Mouse (Mus musculus) lung, postnatal 25 days (tissue): ENCODE results near the gene Gpha2.

ENCODE experiments used
- DNase-seq: peaks from one replicate; pipeline ENCODE4 v3.0.0; 2022; ENCODE audit warnings: low spot score

The Gpha2 gene

GRCm38 (mm10) chr19:6242281-6242680, 16.1 kb downstream of the Gpha2 start:
- peak; percentile 76 for DNase-seq

DNA sequence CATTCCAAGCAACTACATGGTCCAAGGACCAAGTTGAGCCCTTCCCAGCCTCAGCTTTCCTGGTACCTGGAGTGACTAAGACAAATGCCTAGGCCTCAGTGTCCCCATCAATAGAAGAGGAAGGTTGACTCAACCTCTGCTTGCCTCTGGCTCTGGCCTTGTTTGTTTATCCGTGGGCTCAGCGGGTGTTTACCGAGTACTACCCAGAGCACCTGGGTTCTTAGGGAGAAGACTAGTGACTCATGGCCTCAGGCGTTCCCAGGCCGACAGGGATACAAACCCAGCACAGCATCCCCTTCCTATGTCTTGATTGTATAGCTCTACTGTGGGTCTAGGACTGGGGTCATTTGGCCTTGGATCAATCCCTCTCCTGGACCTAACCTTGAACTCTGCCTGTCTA, 17.0 kb downstream of the Gpha2 start:
- DNase-seq, result no peak

- no peak for DNase-seq
Measured at GRCm38 (mm10) chr19:6245806-6246205, 19.6 kb downstream of the Gpha2 start.

DNA sequence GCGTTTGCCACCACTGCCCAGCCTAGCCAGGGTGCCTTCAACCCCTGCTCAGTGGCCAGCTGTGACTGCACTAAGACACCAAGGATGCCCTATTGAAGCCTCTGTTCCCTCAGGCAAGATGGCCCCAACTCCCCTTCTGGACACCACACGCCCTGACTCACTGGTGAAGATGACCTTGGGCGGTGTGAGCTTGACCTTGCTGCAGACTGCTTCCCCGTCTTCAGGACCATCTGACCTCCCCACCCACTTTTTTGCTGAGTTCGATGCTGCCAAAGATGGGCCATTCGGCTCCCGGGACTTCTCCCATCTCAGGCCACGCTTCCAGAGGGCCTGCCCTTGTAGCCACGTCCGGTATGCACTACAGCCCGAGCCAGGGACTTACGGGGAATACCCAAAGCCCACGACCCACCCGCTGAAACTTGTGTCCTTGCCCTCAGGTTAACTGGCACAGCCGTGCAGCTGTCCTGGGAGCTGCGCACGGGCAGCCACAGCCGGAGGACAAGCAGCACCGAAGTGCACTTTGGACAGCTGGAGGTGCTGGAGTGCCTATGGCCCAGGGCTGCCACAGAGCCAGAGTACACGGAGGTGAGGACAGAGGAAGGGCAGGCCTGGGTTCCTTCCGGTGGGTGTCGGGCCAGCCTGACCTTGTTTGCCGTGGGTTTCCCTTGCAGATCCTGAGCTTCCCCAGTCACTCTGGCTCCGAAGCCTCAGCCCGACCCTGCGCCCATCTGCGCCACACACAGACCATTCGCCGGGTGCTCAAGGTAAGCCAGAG, 21.5 kb downstream of the Gpha2 start:
- no peak for DNase-seq

GRCm38 (mm10) chr19:6253021-6253420, 26.8 kb downstream of the Gpha2 start:
- no peak for DNase-seq

DNA sequence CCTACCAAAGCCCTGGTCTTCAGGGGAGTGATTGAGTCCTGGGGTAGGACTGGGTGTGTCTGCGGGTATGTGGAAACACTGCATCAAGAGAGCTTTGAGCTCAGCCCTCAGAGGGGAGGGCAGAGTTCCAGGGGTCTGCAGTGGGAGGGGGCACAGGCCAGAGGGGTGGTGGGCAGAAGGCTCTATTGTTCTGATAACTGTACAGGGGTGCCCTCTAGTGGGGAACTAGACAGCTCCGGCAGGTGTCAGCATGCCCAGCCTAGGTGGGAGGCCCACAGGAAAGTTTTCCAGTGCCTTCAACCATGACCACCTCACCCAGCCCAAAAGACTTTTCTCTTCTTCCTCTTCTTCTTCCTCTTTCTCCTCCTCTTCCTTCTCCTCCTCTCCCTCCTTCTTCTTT, 34.2 kb downstream of the Gpha2 start:
- DNase-seq, result peak; percentile 37

DNA sequence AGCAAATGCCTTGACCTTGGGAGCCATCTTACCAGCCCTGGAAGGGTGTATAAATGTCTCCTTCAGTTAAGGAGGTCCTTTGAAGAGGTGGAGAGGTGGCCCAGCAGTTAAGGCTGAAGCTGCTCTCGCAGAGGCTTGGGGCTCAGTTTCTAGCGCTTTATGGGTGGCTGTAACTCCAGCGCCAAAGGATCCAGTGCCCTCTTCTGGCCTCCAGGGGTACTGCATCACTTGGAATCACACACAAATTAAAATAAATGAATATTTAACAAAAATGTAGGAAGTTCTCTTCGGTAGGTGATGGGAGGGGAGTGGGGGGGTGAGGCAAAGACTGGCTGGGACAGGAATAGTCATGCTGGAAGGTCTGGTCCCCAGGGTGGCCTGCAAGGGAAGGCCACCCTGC, 34.8 kb downstream of the Gpha2 start:
- DNase-seq, result no peak

GRCm38 (mm10) chr19:6261379-6261778, 35.2 kb downstream of the Gpha2 start:
- DNase-seq, result no peak

- peak; percentile 68 for DNase-seq
Measured at GRCm38 (mm10) chr19:6262222-6262621, 36.0 kb downstream of the Gpha2 start.

DNA sequence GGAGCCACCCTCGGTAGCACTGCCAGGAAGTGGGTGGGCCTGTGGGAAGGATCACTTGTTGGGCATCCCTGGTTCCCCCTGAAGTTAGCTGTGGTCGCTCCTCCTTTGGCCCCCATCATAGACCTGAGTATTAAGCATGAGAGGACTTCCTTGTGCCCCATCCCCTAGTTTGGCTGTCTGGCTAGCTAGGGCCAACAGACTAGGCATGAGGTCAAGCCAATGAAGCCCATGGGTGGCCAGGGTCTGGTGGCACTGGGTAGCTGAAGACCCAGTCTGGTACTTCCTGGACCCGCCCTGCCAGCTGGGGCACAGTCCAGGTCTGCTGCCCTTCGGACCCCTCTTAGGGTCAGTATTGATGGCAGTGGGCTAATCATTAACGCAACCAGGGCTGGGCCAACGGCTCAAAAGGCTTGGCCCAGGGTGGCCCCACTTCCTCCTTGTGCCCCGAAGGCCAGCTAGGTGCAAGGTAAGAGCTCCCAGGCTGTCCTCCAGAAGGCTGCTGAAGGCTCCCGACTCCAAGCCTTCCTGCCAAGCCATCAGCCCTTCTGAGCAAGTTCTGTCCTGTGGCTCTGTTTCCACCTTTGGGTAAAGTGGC, 36.8 kb downstream of the Gpha2 start:
- no peak for DNase-seq

DNA sequence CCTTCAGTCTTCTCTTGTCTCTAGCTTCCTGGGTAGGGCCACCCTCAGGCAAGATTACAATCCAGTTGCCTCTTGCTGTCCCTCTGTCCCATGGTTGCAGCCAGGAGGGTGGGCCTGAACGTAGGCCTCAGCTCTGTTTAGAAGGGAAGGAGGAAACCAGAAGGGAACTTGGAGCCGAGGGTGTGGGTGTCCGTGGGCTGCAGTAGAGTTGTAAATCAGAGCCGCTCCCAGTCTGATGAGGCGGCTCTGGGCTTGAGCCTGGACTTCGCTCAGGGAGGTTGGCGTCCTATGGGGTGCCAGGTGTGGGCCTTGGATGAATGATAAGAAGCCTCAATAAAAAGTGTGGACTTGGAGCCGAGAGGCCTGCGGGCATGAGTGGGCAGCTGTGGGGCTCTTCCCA, 38.0 kb downstream of the Gpha2 start:
- DNase-seq, result no peak

- DNase-seq, result no peak
Measured at GRCm38 (mm10) chr19:6264945-6265344, 38.8 kb downstream of the Gpha2 start.

GRCm38 (mm10) chr19:6265727-6266182, 39.6 kb downstream of the Gpha2 start:
- DNase-seq, result no peak

DNA sequence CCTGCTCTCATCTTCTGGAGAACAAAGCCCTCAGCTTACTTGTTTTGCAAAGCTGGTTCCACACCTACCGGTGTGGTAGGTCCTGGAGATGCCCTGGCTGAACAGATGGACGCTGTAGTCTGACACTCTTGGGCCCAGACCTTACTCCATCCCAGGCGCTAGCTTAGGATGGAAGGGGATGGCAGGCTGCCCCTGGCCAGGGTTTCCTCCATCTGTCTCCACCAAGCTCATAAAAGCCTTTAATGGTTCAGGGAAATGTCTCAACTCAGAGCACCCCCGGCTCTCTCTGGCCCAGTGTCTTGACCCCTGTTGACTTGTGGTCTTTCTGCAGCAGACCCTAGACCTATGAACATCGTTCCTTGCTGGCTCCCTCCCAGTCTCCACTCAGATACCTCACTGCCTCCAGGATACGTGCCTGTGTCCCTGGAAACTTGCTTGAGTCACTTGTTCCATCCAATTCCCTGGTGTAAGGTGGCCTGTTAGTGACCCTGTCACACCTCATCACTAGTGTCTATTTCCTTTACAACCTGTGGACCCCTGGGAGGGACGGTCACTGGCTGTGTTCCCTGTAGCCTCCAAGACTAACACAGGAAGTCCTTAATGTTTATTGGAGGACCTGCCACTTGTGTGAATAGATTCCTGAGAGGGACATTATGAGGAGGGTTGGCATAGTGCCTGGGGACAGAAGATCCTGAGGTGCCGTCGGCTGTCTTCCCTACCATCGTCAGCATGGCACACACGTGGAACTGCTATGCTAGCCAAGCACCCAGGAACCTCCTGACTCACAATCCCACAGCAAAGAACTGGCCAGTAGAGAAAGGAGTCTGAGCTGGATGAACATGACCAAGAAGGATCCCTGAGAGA, 41.4 kb downstream of the Gpha2 start:
- peak; percentile 43 for DNase-seq

- peak; percentile 90 for DNase-seq
Measured at GRCm38 (mm10) chr19:6268170-6268528, 42.0 kb downstream of the Gpha2 start.

GRCm38 (mm10) chr19:6268670-6269132, 42.5 kb downstream of the Gpha2 start:
- DNase-seq, result peak; percentile 70

GRCm38 (mm10) chr19:6269798-6270475, 43.8 kb downstream of the Gpha2 start:
- DNase-seq, result no peak

- no peak for DNase-seq
Measured at GRCm38 (mm10) chr19:6270661-6271060, 44.5 kb downstream of the Gpha2 start.

GRCm38 (mm10) chr19:6271206-6271605, 45.0 kb downstream of the Gpha2 start:
- DNase-seq, result no peak

DNA sequence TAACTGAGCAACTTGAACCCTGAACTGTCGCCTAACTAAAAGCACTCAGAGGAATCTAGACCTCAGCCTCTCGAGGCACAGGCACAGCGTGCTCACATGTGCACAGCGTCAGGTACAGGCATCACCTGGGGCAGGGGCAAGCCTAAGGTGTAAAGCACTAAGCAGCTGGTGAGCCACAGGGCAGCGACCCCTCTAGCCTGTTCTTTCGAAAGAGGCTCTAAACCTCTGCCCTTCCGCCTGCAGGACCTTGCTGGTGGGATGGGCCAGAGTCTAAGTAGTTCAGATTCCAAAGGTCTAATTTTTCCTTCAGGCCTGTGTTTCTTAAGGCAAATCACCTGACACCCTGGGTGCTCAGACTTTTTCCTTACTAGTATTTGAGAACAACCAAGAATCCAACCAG, 45.9 kb downstream of the Gpha2 start:
- DNase-seq, result no peak

DNA sequence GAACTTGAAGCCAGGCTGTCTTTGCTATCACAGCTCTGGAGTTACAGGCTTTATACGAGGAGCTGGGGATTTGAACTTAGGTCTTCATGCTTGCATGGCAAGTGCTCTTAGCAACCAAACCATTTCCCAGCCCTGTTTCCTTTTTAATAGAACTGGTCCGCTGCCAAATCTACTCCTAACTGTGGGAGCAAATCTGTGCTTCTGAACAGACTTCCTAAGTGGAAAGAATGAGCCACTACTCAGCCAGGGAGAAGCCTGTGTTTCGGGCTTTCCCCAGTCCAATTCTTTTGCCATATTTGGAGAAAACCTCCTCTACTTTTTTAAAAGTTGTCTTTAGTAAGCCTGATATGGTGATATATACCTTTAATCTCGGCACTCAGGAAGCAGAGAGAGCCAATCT, 46.6 kb downstream of the Gpha2 start:
- peak; percentile 38 for DNase-seq

GRCm38 (mm10) chr19:6273592-6273991, 47.4 kb downstream of the Gpha2 start:
- no peak for DNase-seq
